Mouse (Mus musculus): Measurements from ENCODE around the gene Wnt4. TPM values are rescaled to one million over a fixed set of nuclear protein-coding genes. Genes with fewer than 3 reads are reported as not detected.

Wnt4 gene
- polyA plus RNA-seq, 2 experiments: 0.09 to 0.25 TPM

DNA sequence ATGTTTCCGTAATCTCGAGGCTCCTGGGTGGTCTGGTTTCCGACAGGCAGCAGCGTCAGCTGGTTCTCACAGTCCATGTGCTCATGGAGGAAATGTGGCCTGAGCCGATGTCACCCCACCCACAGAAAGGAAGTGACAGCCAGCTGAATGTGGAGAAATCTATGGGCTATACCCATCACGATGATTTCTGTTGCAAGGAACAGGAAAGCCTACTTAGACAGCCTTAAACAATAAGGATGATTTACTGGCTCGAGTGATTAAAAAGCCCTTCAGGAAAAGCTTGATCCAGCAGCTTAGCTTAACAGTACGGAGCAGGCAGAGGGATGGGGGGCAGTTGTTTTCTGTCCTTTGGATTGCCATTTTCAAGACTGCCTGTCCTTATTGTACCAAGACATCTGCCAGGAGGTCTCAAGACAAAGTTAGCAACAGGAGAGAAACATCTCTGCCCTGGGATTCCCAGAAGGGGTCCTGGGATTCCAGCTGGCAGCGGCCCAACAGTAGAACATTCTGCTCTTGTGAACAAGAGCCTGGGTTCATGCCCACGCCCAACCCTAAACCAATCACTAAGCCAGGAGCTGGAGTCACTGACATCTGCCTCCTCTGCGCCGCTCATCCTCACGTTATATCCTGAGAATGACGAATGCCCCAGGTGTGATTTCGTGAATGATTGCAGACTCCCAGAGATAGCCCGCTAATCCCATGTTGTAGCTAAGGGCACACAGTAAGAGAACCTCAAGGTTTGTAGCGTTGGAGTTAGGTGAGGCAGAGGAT, 22.9 kb upstream of the Wnt4 start:
- no peak for TF ChIP-seq EP300 (IDR thresholded peaks at IDR 0.05; ENCODE audit: low read depth)
- no peak for TF ChIP-seq CTCF (IDR thresholded peaks at IDR 0.05; ENCODE audit: low read depth)
- Histone ChIP-seq H3K4me1 (replicated peaks; ENCODE audit: control insufficient read depth in 2 of 2, insufficient read depth in 2 of 2, low read length in 1 of 2) (peaks cover 0 to 5% of the 10 kb centered on the region in 2 experiments; a peak in 1 of 4 replicates), H3K9ac (replicated peaks) (no peak overlapping the region), H3K4me3 (ENCODE audit: insufficient read depth in 1 of 2, low read depth in 2 of 2, low read length in 2 of 2) (no peak overlapping the region), H3K27me3 (ENCODE audit: control insufficient read depth, insufficient read depth, low read length) (no peaks in the 10 kb centered on the region), H3K27ac (no peak overlapping the region), H3K36me3 (replicated peaks; ENCODE audit: control insufficient read depth, insufficient read depth, low read depth) (no peaks in the 10 kb centered on the region), H3K4me2 (ENCODE audit: low read depth) (no peak overlapping the region), H3K9me3 (ENCODE audit: control insufficient read depth, low read length) (no peaks in the 10 kb centered on the region)
- DNase-seq (ENCODE audit: low read depth in 3 of 3, low spot score in 3 of 3) (no peak), ATAC-seq (ENCODE audit: insufficient read depth) (no peak)
- WGBS (ENCODE audit: insufficient replicate concordance): 47% methylated on average over 17 of the region's 17 CpGs

DNA sequence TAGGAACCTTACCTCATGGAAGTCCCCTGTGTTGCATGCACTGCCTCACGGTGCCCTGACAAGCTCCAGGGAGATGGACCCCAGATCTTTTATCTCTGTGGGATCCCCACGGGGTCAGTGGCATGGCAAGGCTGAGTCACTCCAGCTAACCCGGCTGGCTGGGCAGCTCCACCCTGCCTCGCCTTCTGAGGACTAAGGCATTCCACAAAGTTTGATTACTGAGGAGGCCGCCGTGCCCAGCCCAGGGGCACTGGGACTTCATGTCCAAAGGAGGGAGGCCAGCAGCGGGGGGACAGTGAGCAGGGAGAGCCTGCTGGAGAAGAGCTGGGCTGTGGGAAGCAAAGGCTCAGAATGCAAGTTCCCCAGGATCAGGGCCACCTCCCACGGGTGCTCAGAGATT, 21.7 kb upstream of the Wnt4 start:
- Histone ChIP-seq H3K27ac (no peak overlapping the region), H3K9ac (replicated peaks) (no peak overlapping the region), H3K27me3 (ENCODE audit: control insufficient read depth, insufficient read depth, low read length) (no peaks in the 10 kb centered on the region), H3K9me3 (ENCODE audit: control insufficient read depth, low read length) (no peaks in the 10 kb centered on the region), H3K4me3 (ENCODE audit: insufficient read depth in 1 of 2, low read depth in 2 of 2, low read length in 2 of 2) (no peak overlapping the region), H3K4me2 (ENCODE audit: low read depth) (no peak overlapping the region), H3K36me3 (replicated peaks; ENCODE audit: control insufficient read depth, insufficient read depth, low read depth) (no peaks in the 10 kb centered on the region), H3K4me1 (replicated peaks; ENCODE audit: control insufficient read depth in 2 of 2, insufficient read depth in 2 of 2, low read length in 1 of 2) (peaks cover 0 to 5% of the 10 kb centered on the region in 2 experiments; a peak in 1 of 4 replicates)
- no peak for TF ChIP-seq EP300 (IDR thresholded peaks at IDR 0.05; ENCODE audit: low read depth)
- TF ChIP-seq CTCF (IDR thresholded peaks at IDR 0.05; ENCODE audit: low read depth): no peak
- DNase-seq (ENCODE audit: low read depth in 3 of 3, low spot score in 3 of 3) (no peak), ATAC-seq (ENCODE audit: insufficient read depth) (no peak)
- 56% methylated on average over 8 of the region's 8 CpGs for WGBS (ENCODE audit: insufficient replicate concordance)

DNA sequence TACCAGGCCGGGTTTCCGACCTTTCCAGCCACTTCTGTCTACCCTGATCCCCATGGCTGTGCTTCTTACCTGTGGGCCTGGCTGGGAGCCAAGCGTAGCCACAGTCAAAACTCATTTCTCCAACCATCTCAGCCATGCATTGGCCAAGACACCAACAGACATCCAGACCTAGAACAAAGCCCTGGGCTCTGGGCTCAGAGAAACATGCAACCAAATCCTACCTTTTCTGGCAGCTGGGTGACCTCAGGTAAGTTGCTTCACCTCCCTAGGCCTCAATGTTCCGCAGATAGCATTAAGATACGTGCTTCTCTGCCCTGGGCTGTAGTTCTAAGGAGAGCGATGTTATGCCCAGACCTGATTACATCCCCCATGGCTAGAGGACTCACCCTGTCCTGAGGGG, 15.5 kb upstream of the Wnt4 start:
- 72% methylated on average over 6 of the region's 6 CpGs for WGBS (ENCODE audit: insufficient replicate concordance)
- H3K4me1 ChIP-seq (replicated peaks; ENCODE audit: control insufficient read depth in 2 of 2, insufficient read depth in 2 of 2, low read length in 1 of 2): no peaks in the 10 kb centered on the region
- H3K27ac ChIP-seq: no peak overlapping the region
- no peak overlapping the region for H3K4me2 ChIP-seq (ENCODE audit: low read depth)
- DNase-seq (ENCODE audit: low read depth in 3 of 3, low spot score in 3 of 3): no peak
- TF ChIP-seq EP300 (IDR thresholded peaks at IDR 0.05; ENCODE audit: low read depth) (no peak), CTCF (IDR thresholded peaks at IDR 0.05; ENCODE audit: low read depth) (no peak)
- no peak overlapping the region for H3K4me3 ChIP-seq (ENCODE audit: insufficient read depth in 1 of 2, low read depth in 2 of 2, low read length in 2 of 2)
- no peaks in the 10 kb centered on the region for H3K9me3 ChIP-seq (ENCODE audit: control insufficient read depth, low read length)
- H3K27me3 ChIP-seq (ENCODE audit: control insufficient read depth, insufficient read depth, low read length): no peaks in the 10 kb centered on the region
- no peak for ATAC-seq (ENCODE audit: insufficient read depth)
- H3K36me3 ChIP-seq (replicated peaks; ENCODE audit: control insufficient read depth, insufficient read depth, low read depth): no peaks in the 10 kb centered on the region
- H3K9ac ChIP-seq (replicated peaks): no peak overlapping the region

DNA sequence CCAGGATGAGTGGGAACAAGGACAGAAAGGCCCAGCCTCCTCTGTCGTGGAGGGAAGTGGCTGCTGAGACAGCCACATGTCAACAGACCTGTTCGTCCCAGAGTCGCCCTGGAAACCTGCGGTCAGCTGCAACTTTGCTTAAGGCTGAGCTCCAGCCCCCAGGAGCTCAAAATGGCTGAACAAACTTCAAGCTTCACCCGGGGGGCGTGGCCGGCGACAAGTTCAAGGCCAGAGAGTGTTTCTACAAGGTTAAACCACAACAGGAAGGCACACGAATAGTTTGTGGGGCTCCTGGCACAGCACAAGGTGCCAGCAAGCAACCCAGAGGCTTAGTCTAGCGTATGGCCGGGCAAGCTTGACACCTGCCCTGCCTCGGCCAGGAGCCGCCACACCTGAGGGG, 13.2 kb upstream of the Wnt4 start:
- H3K27me3 ChIP-seq (ENCODE audit: control insufficient read depth, insufficient read depth, low read length): no peaks in the 10 kb centered on the region
- H3K9me3 ChIP-seq (ENCODE audit: control insufficient read depth, low read length): no peaks in the 10 kb centered on the region
- H3K27ac ChIP-seq: no peak overlapping the region
- H3K36me3 ChIP-seq (replicated peaks; ENCODE audit: control insufficient read depth, insufficient read depth, low read depth): no peaks in the 10 kb centered on the region
- no peak for TF ChIP-seq EP300 (IDR thresholded peaks at IDR 0.05; ENCODE audit: low read depth)
- TF ChIP-seq CTCF (IDR thresholded peaks at IDR 0.05; ENCODE audit: low read depth): no peak
- ATAC-seq (ENCODE audit: insufficient read depth): no peak
- no peak for DNase-seq (ENCODE audit: low read depth in 3 of 3, low spot score in 3 of 3)
- H3K4me1 ChIP-seq (replicated peaks; ENCODE audit: control insufficient read depth in 2 of 2, insufficient read depth in 2 of 2, low read length in 1 of 2): no peaks in the 10 kb centered on the region
- H3K9ac ChIP-seq (replicated peaks): no peak overlapping the region
- WGBS (ENCODE audit: insufficient replicate concordance): 48% methylated on average over 13 of the region's 13 CpGs
- no peak overlapping the region for H3K4me2 ChIP-seq (ENCODE audit: low read depth)
- no peak overlapping the region for H3K4me3 ChIP-seq (ENCODE audit: insufficient read depth in 1 of 2, low read depth in 2 of 2, low read length in 2 of 2)

DNA sequence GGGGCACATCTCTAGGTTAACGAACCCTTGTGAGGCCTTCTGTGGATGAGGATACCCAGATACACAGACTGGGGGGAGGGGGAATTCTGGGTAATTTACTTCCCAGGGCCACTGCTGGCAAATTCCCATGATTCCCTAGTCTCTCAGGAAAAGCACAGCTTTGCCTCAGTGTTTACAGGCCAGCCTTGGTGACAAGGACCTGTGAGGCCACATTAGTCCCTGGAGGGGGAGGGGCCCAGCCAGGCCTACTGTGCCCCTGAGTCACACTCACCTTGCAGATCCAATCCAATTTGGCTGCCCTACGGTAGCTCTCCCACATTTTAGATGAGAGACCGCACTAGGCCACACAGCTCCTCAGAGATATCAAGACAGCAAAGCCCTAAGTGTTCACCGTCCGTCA, 12.2 kb upstream of the Wnt4 start:
- TF ChIP-seq EP300 (IDR thresholded peaks at IDR 0.05; ENCODE audit: low read depth): no peak
- no peak for TF ChIP-seq CTCF (IDR thresholded peaks at IDR 0.05; ENCODE audit: low read depth)
- H3K27me3 ChIP-seq (ENCODE audit: control insufficient read depth, insufficient read depth, low read length): no peaks in the 10 kb centered on the region
- DNase-seq (ENCODE audit: low read depth in 3 of 3, low spot score in 3 of 3) (no peak), ATAC-seq (ENCODE audit: insufficient read depth) (no peak)
- no peaks in the 10 kb centered on the region for H3K9me3 ChIP-seq (ENCODE audit: control insufficient read depth, low read length)
- no peak overlapping the region for H3K27ac ChIP-seq
- no peaks in the 10 kb centered on the region for H3K36me3 ChIP-seq (replicated peaks; ENCODE audit: control insufficient read depth, insufficient read depth, low read depth)
- no peak overlapping the region for H3K4me2 ChIP-seq (ENCODE audit: low read depth)
- H3K4me3 ChIP-seq (ENCODE audit: insufficient read depth in 1 of 2, low read depth in 2 of 2, low read length in 2 of 2): no peak overlapping the region
- no peak overlapping the region for H3K9ac ChIP-seq (replicated peaks)
- H3K4me1 ChIP-seq (replicated peaks; ENCODE audit: control insufficient read depth in 2 of 2, insufficient read depth in 2 of 2, low read length in 1 of 2): no peaks in the 10 kb centered on the region
- WGBS (ENCODE audit: insufficient replicate concordance): 67% methylated on average over 5 of the region's 5 CpGs
